Mouse (Mus musculus) left cerebral cortex, adult 2 months (tissue): ENCODE measurements at regions not wholly inside any gene's neighbourhood (a gene's known extent, or its start where the extent isn't known, plus 50 kb on each side); places are given as distances from the start of the nearest gene placed in this dataset.

Source experiments
- DNase-seq, 2 experiments: peaks; one replicate each; pipeline ENCODE4 v3.0.0; 2021 to 2022; ENCODE audit warnings: low spot score in 2 of 2, mixed read lengths in 1 of 2; ENCODE audit errors: extremely low spot score in 1 of 2
- H3K27ac ChIP-seq: fragments of 200-600 bp; 2 replicates; pipeline ENCODE4 v1.8.1; 2022
- H3K4me3 ChIP-seq: fragments of 200-600 bp; 2 replicates; pipeline ENCODE4 v1.8.1; 2022
- CTCF ChIP-seq: fragments of 200-600 bp; IDR thresholded peaks from 2 replicates; pipeline ENCODE4 v1.8.1; 2022; ENCODE audit warnings: antibody characterized with exemption, mild to moderate bottlenecking, moderate library complexity
- intact Hi-C: fragments of 180-260 bp; cut with DNase I; formaldehyde crosslinking; loops from one replicate; pipeline ENCODE4 v1.15.1; 2025

DNA sequence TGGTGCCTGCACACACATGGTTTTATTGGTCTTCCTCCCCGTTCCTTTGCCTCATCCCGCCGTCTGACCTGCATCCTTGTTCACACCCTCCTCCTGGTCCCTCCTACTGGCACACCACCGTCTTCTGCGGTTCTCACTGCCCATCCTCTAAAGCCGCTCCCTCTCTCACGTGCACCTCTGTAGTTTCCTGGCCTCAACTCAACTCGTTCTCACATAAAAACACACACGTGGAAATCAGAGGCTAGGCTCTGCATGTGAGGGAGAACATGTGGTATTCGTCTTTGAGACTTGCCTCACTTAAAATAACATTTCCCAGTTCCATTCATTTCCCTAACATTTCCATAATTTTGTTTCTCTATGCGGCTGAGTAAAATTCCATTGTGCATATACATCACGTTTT, 69.5 kb downstream of the Aldh8a1 start:
- Histone ChIP-seq H3K4me3 (no peak overlapping the region), H3K27ac (peak overlapping the region; percentile 37)
- DNase-seq, result peak in 1 of 2 experiments; percentile 42
- intact Hi-C loops, result no loop called here
- no peak for TF ChIP-seq CTCF

DNA sequence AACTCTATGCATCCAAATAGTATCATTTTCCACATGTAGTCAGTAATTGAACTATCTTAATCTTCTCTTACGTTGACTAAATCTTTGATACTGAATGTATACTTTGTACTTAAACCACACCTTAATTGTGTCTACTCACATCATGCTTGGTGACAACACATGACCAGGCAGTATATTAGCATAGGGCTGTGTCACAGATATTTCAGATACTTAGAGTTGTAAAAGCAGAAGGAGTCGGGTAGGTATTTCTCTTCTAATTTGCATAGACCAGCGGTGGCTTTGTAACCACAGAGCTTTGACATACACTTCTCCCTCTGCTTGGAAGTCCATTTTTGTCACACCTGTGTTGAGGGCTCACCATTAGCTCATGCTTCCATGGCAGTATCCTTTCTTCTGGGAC, 71.0 kb downstream of the Aldh8a1 start:
- no peak for DNase-seq
- intact Hi-C loops, result no loop called here
- no peak for TF ChIP-seq CTCF
- H3K27ac ChIP-seq, result no peak overlapping the region
- no peak overlapping the region for H3K4me3 ChIP-seq

- no peak for DNase-seq
- TF ChIP-seq CTCF, result no peak
- H3K4me3 ChIP-seq, result no peak overlapping the region
- H3K27ac ChIP-seq, result no peak overlapping the region
- intact Hi-C loops, result no loop called here
Measured at GRCm38 (mm10) chr10:21448942-21449341, 71.9 kb downstream of the Aldh8a1 start.

DNA sequence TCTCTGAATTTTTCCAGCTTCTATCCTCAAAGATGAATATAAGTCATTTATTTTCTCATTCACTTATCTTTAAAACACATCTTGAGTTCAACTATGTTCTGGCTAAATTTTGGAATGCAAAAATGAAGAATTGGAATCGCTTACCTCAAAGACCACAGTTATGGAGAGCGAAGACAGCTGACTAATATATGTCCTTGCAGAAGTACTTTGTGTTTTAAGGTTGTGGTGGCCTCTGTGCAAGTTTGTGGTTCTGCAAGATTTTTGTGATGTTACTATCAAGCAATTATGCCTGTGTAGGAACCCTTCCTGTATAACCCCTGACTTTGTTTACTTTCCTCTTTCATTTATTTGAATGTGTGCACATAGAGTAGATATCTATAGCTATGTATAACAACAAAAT, 75.5 kb downstream of the Aldh8a1 start:
- intact Hi-C loops, result no loop called here
- TF ChIP-seq CTCF, result no peak
- H3K4me3 ChIP-seq, result no peak overlapping the region
- H3K27ac ChIP-seq, result no peak overlapping the region
- DNase-seq, result no peak

- DNase-seq, result no peak
- H3K4me3 ChIP-seq, result no peak overlapping the region
- intact Hi-C loops, result no loop called here
Measured at GRCm38 (mm10) chr10:21453527-21453926, 76.4 kb downstream of the Aldh8a1 start.

DNA sequence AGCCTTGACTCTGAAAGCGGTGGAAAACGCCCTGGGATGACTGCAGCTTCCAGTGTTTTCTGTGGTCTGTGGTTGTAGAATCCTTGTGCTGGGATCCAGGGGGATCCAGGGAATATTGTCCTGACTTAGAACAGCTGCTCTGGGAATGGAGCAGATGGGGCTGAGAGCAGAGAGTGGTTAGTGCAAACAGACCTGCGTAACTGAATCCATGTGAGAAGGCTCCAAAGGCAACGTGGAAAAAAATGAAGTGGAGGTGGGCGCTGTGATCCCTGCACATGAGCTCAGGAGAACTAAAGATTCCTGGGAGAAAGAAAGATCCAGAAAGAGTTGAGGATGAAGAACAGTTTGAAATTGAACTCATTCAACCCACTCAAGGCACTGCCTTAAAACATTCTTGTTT, 77.1 kb downstream of the Aldh8a1 start:
- intact Hi-C loops, result no loop called here
- DNase-seq, result no peak

More at GRCm38 (mm10) chr10:21453527-21453926, 76.4 kb downstream of the Aldh8a1 start:
- no peak for TF ChIP-seq CTCF
- H3K27ac ChIP-seq, result no peak overlapping the region; the same call in none of the 2 replicates

DNA sequence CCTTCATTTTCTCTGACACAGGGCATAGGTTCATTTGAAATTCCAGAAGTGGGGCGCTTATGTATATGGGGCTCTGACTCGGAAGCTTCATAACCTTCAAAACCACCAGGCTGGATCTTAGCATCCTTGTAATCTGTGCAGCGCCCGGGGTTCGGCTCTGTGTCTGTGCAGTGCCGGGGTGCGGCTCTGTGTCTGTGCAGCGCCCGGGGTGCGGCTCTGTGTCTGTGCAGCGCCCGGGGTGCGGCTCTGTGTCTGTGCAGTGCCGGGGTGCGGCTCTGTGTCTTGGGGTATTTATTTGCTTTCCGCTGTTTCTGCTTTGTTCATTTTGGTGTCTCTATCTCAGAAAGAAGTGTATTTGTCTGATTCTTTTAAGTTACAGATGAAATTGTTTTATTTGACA, 77.7 kb downstream of the Aldh8a1 start:
- Histone ChIP-seq H3K27ac (peak overlapping the region; percentile 50), H3K4me3 (no peak overlapping the region)
- no peak for TF ChIP-seq CTCF
- intact Hi-C loops, result no loop called here
- no peak for DNase-seq

More for the DNA sequence above, 77.1 kb downstream of the Aldh8a1 start:
- Histone ChIP-seq H3K27ac (peak overlapping the region; percentile 76), H3K4me3 (no peak overlapping the region)
- TF ChIP-seq CTCF, result no peak

DNA sequence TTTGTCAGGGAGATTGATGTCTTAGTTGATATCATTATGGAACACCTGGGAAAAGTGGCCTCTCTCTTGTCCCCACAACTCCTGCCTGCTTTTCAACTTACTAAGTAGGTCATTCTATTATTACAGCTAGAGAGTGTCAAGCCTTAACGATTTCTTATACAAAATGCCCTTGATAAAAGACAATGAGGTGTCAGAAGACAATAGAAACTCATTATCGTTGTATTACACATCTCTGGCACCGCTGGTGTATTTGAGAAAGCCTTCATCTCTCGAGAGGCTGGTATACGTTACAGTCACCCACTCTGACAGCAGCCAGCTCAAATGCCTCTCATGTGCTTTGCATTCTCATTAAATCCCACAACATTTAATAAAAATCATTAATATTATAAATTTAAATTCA, 78.8 kb downstream of the Aldh8a1 start:
- DNase-seq, result no peak
- TF ChIP-seq CTCF, result no peak
- Histone ChIP-seq H3K4me3 (no peak overlapping the region), H3K27ac (peak overlapping the region; percentile 85; the same call in 1 of the 2 replicates)
- intact Hi-C loops, result no loop called here

DNA sequence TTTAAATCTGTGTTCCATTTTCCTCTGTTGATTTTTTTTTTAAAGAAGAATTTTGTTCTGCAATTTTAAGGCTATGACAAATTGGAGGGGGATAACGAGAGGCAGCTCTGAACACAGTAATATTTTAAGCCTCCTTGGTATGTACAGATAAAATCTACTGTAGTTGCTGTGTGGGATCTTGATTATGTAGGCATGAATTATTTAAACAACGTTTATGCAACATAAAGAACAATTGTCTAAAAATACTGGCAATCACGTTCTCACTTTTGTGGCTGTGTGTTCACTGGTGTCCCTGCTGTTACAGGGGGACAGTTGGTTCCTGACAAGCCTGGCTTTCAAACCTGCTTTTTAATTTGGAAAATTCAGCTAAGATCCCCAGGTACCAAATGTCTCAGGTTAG, 79.3 kb downstream of the Aldh8a1 start:
- intact Hi-C loops, result no loop called here
- no peak for DNase-seq
- Histone ChIP-seq H3K4me3 (no peak overlapping the region), H3K27ac (peak overlapping the region; percentile 85)
- no peak for TF ChIP-seq CTCF

DNA sequence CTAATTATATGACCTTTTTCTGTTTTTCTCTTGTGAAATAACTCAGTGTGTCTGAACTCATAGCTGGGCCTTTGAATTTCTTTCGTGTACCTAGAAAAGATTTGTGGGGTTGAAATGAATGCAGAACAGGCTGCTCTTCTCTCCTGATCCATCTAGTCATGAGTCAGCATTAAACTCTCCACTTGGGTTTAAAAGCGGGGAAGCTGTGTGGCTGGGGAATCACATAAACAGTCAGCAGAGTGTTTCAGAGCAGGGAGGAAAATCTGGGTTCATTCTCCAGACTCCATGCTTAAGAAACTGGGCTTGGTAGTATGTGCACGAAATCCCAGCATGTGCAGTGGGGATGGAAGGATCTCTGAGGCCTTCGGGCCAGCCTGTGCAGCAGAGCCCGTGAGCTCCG, 79.9 kb downstream of the Aldh8a1 start:
- H3K4me3 ChIP-seq, result no peak overlapping the region
- no peak for DNase-seq
- intact Hi-C loops, result no loop called here
- TF ChIP-seq CTCF, result no peak
- peak overlapping the region; percentile 85 for H3K27ac ChIP-seq

- intact Hi-C loops, result no loop called here
- H3K4me3 ChIP-seq, result no peak overlapping the region
- H3K27ac ChIP-seq, result no peak overlapping the region
- no peak for DNase-seq
- peak; percentile 33 for TF ChIP-seq CTCF
Measured at GRCm38 (mm10) chr10:21458608-21459007, 81.5 kb downstream of the Aldh8a1 start.

DNA sequence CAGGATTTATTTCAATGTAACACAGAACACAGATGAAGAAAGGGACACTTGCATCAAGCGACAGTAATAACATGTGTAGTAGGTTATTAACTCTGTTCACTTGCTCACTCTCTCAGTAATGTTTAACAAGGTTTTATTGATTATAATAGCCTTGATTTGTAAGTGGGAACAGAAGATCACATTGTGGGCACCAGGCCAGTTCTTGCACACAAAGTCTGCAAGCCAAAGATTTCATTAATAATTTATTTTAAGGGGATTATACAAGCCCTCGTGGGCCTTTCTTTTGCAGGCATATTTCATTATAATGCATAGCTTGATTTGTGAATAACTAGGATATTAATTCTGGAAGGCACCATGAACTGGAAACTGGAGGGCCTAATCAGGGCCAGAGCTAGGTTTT, 83.0 kb downstream of the Aldh8a1 start:
- intact Hi-C loops, result no loop called here
- no peak overlapping the region for H3K4me3 ChIP-seq
- DNase-seq, result no peak
- no peak overlapping the region for H3K27ac ChIP-seq
- TF ChIP-seq CTCF, result no peak

- no peak for DNase-seq
- TF ChIP-seq CTCF, result no peak
- no peak overlapping the region for H3K4me3 ChIP-seq
- intact Hi-C loops, result no loop called here
- no peak overlapping the region for H3K27ac ChIP-seq
Measured at GRCm38 (mm10) chr10:21462915-21463314, 85.8 kb downstream of the Aldh8a1 start.

- Histone ChIP-seq H3K4me3 (0 out of 2 replicates have a peak overlapping the region, but pooled peaks have one; percentile 18), H3K27ac (peak overlapping the region; percentile 45; the same call in 1 of the 2 replicates)
- peak; percentile 97 for TF ChIP-seq CTCF
- intact Hi-C loops, result loop anchor here (1.0 to 5.0 kb wide), 6 partner anchors 83 to 541 kb away; partner anchors contain the start of gene Sgk1
- peak; percentile 85 to 89 for DNase-seq
Measured at GRCm38 (mm10) chr10:21465362-21465761, 88.3 kb downstream of the Aldh8a1 start.
